Mouse (Mus musculus) testis, postnatal 14 days (tissue): ENCODE measurements around the gene Tfe3.
"Not testable (repeated sequence)": the region's sequence is repeated elsewhere in the genome, so short reads cannot be mapped to it uniquely, and the experiment has no call there.

ENCODE experiments used
- DNase-seq: peaks from one replicate; pipeline ENCODE4 v3.0.0; 2021; ENCODE audit warnings: low spot score

Tfe3 gene

DNA sequence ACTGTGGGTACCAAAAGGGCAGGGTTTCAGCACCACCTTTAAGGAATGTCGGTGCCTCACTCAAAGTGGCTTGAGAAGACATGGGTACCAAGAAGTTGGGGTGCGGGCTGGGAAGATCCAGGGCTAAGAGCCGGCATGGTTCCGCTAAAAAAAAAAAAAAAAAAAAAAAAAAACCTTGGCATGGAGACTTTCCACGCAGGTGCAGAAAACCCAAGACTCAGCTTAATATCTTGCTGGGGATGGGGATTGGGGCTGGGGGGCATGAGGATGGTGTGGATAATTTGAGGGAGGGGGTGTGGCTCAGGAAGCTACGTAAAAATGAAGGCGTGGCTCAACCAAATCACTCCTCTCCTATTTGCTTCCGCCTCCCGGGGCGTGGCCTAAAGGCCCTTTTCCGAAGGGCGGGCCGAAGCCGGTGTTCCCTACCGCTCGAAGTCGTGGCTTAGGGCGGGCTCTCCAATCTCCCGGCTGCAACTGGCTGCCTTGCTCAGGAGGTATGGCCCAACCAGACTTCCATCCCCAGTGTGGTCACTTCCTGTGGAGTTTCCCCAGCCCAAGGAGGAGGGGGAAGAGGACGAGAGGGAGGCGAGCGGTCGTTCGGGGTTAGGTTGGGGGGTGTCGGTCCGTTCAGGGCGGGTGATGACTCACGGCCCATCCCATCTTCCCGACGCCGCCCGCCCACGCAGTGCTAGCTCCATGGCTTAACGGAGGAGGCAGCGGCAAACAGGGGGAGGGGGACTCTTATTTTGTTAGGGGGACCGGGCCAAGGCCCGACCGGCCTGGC is at the start of gene Tfe3:
Gene Tfe3, plus strand, starts transcription at position 424 of the 784 bp plus-strand sequence.
- DNase-seq = peak; percentile 92

DNA sequence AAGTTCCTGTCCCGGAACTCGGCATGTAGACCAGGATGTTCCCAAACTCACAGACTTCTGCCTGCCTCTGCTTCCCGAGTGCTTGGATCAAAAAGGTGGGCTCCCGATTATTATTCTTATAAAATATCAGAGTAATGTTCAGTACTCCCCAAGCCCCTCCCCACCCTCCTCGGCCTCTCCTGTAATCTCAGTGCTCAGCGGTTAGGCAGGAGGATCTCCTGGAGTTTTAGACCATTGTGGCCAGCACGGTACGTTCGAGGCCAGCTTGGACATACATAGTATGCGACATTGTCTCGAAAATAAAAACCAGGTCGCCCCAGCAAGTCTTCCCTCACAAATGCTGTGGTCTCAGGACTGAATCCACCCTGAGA is 48.6 kb upstream of the Tfe3 start:
- not testable (repeated sequence) for DNase-seq

DNA sequence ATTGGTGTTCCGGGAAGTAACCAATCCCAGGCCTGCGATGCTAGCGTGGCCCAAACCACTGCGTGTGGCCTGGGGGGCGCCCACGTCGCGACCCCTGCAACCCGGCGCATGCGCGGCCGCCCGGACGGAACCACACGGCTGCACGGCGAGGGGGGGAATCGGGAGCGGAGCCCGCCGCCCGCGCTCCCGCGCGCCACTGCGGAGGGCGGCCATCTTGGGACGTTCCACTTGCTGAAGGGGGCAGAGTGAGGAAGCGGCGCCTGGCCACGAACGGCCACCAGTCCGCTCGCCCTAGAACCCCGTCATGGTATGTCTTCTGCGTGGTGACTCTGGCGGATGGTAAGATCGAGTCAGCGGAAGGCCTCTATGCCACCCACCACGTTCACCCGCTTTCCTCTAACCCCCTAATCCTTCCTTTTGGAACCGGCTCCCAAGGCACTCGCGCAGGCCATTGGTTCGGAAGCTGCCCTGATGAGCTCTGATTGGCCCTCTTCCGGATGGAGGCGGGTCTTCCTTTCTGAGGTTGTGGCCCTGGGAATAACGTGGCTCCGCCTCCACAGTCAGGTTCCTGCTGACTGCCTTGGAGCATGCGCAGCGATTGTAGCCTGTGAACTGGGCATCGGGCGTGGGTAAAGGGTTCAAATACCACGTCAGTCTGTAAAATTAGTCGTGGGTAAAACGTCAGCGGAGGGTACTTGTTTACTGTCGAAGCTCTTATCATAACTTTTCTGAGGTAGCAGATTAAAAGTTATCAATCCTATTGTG is 48.0 kb upstream of the Tfe3 start, which contains the start of gene Wdr45:
Gene Wdr45, plus strand, starts transcription at position 199 of the 765 bp plus-strand sequence.
- DNase-seq = peak; percentile 95

DNA sequence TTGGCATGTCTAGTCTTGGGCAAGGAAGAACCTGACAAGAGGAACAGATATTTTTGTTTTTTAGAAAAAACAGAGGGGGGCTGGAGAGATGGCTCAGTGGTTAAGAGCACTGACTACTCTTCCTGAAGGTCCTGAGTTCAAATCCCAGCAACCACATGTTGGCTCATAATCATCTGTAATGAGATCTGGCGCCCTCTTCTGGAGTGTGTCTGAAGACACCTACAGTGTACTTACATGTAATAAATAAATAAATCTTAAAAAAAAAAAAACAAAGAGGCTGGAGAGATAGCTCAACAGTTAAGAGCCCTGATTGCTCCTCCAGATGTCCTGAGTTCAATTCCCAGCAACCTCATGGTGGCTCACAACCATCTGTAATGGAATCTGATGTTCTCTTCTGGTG is 46.3 kb upstream of the Tfe3 start:
- DNase-seq = not testable (repeated sequence)

DNA sequence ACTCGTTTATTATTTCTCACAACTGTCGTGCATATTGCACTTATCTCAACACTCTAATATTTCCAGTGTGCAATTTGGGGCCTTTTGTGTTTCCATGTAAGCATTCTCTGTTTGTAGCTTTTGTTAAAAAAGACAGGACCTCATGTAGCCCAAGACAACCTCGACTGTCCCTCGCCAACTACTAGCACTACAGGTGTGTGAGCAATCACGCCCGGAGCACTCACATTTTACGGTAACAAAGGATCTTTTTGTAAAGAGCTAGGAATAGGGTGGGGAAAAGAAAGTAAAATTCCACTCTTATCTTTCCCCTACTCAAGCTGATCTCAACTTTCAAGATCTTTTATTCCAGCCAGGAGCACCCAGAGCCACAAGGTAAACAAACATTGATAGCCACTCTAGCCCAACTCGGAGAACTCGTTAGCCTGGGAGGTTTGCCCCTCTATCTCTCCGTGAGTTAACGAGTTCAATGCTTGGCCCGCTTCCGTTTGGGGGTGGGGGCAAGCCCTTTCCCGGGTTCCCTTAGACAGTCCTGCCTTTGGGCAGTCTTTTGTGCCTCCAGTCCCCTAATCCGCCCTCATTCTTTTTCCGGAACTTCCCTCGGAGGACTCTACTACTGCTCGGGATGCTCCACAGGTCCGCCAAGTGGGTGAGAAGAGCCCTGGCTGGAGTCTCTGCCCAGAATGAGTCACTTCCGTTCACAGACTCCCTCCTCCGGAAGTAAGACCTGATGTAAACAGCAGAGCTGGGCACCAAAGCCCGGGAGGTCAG is 40.7 kb upstream of the Tfe3 start, which contains the start of gene Gm45208:
Gene Gm45208, plus strand, starts transcription at position 732 of the 768 bp plus-strand sequence.
- DNase-seq = peak; percentile 75

- DNase-seq = no peak
Observed at GRCm38 (mm10) chrX:7722282-7722611, 40.1 kb upstream of the Tfe3 start.

- no peak for DNase-seq
Observed at GRCm38 (mm10) chrX:7722691-7723090, 39.7 kb upstream of the Tfe3 start.

DNA sequence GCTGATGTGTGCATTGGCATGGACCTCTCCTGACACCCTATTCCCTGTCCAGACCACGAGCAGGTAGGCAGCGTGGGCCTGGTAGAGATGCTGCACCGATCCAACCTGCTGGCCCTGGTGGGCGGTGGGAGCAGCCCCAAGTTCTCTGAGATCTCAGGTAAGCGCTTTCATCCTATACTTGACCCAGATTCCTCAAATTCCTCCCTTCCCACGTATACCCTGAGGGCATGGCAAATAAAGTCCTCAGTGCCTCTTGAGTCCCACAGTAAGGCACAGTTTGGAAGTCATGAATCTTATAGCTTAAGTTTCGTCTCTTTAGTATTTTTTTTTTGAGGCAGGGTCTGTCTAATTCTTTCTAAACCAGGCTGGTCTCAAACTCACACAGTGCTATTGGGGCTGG is 38.2 kb upstream of the Tfe3 start:
- no peak for DNase-seq

- DNase-seq = no peak
Observed at GRCm38 (mm10) chrX:7725841-7726240, 36.5 kb upstream of the Tfe3 start.

DNA sequence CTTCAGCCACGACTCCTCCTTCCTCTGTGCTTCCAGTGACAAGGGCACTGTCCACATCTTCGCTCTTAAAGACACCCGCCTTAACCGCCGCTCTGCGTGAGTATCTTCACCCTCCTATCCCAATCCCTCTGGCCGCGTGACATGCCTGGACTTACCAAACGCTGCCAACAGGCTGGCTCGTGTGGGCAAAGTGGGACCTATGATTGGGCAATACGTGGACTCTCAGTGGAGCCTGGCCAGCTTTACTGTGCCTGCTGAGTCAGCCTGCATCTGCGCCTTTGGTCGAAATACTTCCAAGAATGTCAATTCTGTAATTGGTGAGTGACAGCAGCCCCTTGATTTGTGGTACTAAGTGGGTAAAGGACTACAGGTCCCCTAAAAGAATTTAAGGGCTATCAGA is 35.2 kb upstream of the Tfe3 start:
- no peak for DNase-seq

- peak; percentile 77 for DNase-seq
Observed at GRCm38 (mm10) chrX:7728215-7728921, 34.0 kb upstream of the Tfe3 start, which contains the start of gene Praf2. Praf2 (plus strand) TSS chrX:7728439.

- DNase-seq = no peak
Observed at GRCm38 (mm10) chrX:7728922-7729265, 33.5 kb upstream of the Tfe3 start.

DNA sequence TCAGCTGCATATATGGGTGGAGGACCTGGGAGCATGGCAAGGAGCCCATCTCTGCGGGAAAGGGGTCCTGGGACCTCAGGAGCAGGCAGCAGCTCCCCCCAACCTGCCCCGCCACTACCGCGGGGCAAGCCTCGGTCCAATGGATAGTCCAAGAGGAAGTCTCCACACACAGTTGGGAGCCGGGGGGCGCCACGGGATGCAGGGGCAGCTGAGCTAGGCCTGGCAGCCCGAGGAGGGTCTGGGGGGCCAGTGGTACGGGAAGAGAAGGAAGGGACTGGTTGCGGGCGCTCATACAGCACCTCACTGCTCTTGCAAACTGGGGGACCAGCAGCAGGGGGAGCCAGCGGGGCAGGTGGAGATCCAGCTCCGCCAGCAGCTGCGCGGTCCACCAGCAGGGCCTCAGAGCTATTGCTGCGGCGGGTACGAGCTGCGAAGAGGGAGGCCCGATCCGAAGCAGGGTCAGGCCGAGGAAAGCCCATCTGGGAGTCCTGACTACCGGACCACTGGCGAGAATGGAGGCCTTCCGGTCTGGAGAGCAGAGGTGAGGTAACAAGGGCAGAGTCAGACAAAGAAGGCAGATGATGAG is 28.7 kb upstream of the Tfe3 start:
- no peak for DNase-seq

GRCm38 (mm10) chrX:7739336-7740081 is 22.9 kb upstream of the Tfe3 start:
- no peak for DNase-seq

GRCm38 (mm10) chrX:7740082-7740819 is 22.1 kb upstream of the Tfe3 start:
- no peak for DNase-seq

GRCm38 (mm10) chrX:7741103-7741502 is 21.3 kb upstream of the Tfe3 start:
- no peak for DNase-seq

- no peak for DNase-seq
Observed at GRCm38 (mm10) chrX:7743470-7743869, 18.9 kb upstream of the Tfe3 start.

DNA sequence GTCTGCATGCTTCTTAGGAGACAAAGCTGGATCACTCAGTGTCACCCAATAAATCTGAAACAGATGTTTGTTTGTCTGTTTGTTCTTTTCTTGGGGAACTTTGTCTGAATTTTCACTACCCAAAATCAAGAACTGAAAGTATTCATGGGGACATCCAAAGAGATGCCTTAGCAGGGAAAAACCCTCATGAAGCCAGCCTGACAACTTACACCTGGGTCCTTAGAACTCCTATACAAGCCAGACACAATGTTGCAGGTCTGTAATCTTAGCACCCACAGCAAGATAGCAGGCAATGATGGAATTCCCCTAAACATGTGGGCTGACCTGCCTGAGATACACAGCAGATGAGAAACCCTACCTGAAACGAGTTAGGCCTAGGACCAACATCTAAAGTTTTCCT is 17.4 kb upstream of the Tfe3 start:
- no peak for DNase-seq

DNA sequence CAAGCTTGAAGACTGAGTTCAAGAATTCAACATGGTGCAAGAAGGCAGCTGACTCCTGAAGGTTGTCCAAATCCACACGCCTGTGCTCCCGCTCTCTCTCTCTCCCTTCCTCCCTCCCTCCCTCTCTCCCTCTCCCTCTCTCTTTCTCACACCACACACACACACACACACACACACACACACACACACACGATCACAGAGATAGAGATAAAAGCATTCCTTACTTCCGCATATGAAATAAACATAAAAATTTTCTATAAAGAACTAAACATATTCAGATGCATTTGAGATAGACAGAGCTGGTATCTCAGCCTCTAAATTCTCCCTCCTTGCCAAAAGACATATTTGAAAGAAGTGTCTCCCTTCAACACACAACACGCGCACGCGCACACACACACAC is 16.9 kb upstream of the Tfe3 start:
- DNase-seq = no peak

GRCm38 (mm10) chrX:7750432-7751116 is 11.8 kb upstream of the Tfe3 start, which contains the start of gene Ccdc120:
Ccdc120 (minus strand) TSS chrX:7750905.
- DNase-seq = peak; percentile 73
